Mouse (Mus musculus): ENCODE results near the gene Ss18l1. TPM values are rescaled to one million over a fixed set of nuclear protein-coding genes. Genes with fewer than 3 reads are reported as not detected.

Ss18l1 gene
- polyA plus RNA-seq, 1 experiment from 2014 or later, result 3.9 TPM

DNA sequence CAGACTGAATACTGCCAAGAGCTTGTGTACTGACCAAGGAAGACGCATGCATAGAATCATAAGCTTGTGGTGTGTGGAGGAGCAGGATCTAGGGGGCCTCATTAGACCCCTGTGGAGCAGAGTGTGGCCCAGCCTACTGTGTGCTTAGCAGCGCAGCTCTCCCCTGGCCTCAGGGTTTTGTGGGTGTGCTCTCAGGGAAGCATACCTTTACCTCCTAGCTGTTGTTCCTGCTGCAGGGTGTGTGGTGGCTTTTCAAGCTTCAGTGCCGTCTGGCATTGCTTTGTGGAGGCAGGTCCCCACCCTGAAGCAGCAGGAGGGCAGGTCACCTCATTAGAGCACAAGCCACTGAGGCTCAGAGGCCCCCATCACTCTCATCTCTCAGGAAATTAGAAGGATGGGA is 35.3 kb downstream of the Ss18l1 start:
- Histone ChIP-seq H3K4me3 (replicated peaks; ENCODE audit: low read depth, low read length) (no peak overlapping the region), H3K27me3 (ENCODE audit: insufficient read depth, low read length) (no peaks in the 10 kb centered on the region), H3K4me1 (replicated peaks; ENCODE audit: insufficient read depth, low read length) (no peaks in the 10 kb centered on the region), H3K27ac (no peak overlapping the region), H3K36me3 (ENCODE audit: insufficient read depth, low read length) (0 out of 2 replicates have a peak, but pooled peaks cover 3% of the 10 kb centered on the region), H3K9me3 (replicated peaks; ENCODE audit: low read length) (no peaks in the 10 kb centered on the region), H3K9ac (ENCODE audit: low read depth, low read length) (no peak overlapping the region), H3K4me2 (ENCODE audit: low read length) (no peak overlapping the region)
- ATAC-seq (replicated peaks; ENCODE audit: low FRiP score, low read depth), result no peak
- no peak for DNase-seq (ENCODE audit: low spot score)
- 65% methylated on average over 3 of the region's 3 CpGs for WGBS
- no peak for TF ChIP-seq CTCF (IDR thresholded peaks at IDR 0.05; ENCODE audit: low read depth)

DNA sequence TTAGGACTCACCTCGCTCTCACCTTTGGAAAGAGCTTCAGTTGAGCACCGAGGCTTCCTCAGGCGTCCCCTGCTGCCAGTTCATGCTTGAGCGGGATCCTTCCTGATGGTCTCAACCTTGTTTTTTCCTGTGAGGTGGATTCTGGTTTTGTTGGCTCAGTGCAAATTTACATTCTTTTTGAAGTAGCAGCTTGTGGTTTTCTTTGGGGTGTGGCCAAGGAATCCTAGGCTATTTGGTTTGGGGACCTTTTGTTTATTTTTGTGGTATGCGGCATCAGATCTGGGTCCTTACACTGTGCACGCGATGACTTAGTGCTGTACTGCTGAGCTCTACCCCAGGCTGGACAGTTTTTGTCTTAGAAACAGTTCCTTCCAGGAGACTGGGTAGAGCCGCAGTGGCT is 38.4 kb downstream of the Ss18l1 start:
- Histone ChIP-seq H3K27me3 (ENCODE audit: insufficient read depth, low read length) (no peaks in the 10 kb centered on the region), H3K9me3 (replicated peaks; ENCODE audit: low read length) (no peaks in the 10 kb centered on the region), H3K9ac (ENCODE audit: low read depth, low read length) (no peak overlapping the region), H3K36me3 (ENCODE audit: insufficient read depth, low read length) (0 out of 2 replicates have a peak, but pooled peaks cover 6% of the 10 kb centered on the region), H3K4me2 (ENCODE audit: low read length) (no peak overlapping the region), H3K4me3 (replicated peaks; ENCODE audit: low read depth, low read length) (no peak overlapping the region), H3K4me1 (replicated peaks; ENCODE audit: insufficient read depth, low read length) (no peaks in the 10 kb centered on the region), H3K27ac (no peak overlapping the region)
- TF ChIP-seq CTCF (IDR thresholded peaks at IDR 0.05; ENCODE audit: low read depth), result no peak
- DNase-seq (ENCODE audit: low spot score) (no peak), ATAC-seq (replicated peaks; ENCODE audit: low FRiP score, low read depth) (no peak)
- WGBS, result 71% methylated on average over 8 of the region's 8 CpGs

DNA sequence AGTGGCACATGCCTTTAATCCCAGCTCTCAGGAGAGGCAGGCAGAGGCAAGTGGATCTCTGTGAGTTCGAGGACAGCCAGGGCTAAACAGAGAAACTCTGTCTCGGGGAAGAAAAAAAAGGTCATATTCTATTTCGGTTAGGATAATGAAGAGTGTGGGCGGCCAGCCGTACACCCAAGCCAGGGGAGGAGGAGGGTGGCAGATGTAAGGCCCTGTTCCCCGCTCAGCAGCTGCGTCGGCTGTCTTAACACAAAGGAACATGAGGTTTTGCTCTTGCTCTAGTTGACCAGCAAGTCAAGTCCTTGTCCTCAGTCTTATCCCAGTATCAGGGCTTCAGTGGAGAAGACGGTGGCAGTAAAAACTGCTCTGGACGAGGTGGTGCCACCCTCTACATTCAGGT is 40.8 kb downstream of the Ss18l1 start:
- 69% methylated on average over 10 of the region's 10 CpGs for WGBS
- DNase-seq (ENCODE audit: low spot score) (no peak), ATAC-seq (replicated peaks; ENCODE audit: low FRiP score, low read depth) (no peak)
- no peaks in the 10 kb centered on the region for H3K27me3 ChIP-seq (ENCODE audit: insufficient read depth, low read length)
- no peak for TF ChIP-seq CTCF (IDR thresholded peaks at IDR 0.05; ENCODE audit: low read depth)
- 0 out of 2 replicates have a peak, but pooled peaks cover 6% of the 10 kb centered on the region for H3K36me3 ChIP-seq (ENCODE audit: insufficient read depth, low read length)
- H3K4me3 ChIP-seq (replicated peaks; ENCODE audit: low read depth, low read length), result no peak overlapping the region
- no peak overlapping the region for H3K27ac ChIP-seq
- no peaks in the 10 kb centered on the region for H3K4me1 ChIP-seq (replicated peaks; ENCODE audit: insufficient read depth, low read length)
- no peaks in the 10 kb centered on the region for H3K9me3 ChIP-seq (replicated peaks; ENCODE audit: low read length)
- no peak overlapping the region for H3K9ac ChIP-seq (ENCODE audit: low read depth, low read length)
- no peak overlapping the region for H3K4me2 ChIP-seq (ENCODE audit: low read length)

DNA sequence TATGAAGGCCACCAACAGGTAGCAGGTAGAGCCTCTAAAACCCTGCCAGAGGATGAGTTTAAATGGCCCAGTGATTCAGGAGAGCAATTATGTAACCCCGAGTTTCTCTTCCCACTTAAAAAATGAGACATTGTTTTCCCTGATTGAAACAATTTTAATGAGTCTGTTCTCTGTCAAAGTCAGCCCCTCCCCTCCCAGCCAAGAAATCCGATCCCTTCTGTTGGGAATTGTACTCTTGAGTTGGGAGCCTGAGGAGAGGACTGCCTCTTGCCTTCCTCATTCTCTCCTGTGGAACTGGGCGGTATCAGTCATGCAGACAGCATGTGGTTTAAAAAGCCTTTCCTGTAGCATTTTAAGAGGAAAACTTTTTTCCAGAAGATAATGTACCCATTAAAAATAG is 42.3 kb downstream of the Ss18l1 start:
- Histone ChIP-seq H3K27me3 (ENCODE audit: insufficient read depth, low read length) (no peaks in the 10 kb centered on the region), H3K36me3 (ENCODE audit: insufficient read depth, low read length) (0 out of 2 replicates have a peak, but pooled peaks cover 4% of the 10 kb centered on the region), H3K9me3 (replicated peaks; ENCODE audit: low read length) (no peaks in the 10 kb centered on the region), H3K27ac (no peak overlapping the region), H3K4me2 (ENCODE audit: low read length) (no peak overlapping the region), H3K9ac (ENCODE audit: low read depth, low read length) (no peak overlapping the region), H3K4me3 (replicated peaks; ENCODE audit: low read depth, low read length) (no peak overlapping the region), H3K4me1 (replicated peaks; ENCODE audit: insufficient read depth, low read length) (no peaks in the 10 kb centered on the region)
- ATAC-seq (replicated peaks; ENCODE audit: low FRiP score, low read depth) (no peak), DNase-seq (ENCODE audit: low spot score) (peak; percentile 44)
- TF ChIP-seq CTCF (IDR thresholded peaks at IDR 0.05; ENCODE audit: low read depth), result no peak
- WGBS, result 26% methylated on average over 3 of the region's 3 CpGs

DNA sequence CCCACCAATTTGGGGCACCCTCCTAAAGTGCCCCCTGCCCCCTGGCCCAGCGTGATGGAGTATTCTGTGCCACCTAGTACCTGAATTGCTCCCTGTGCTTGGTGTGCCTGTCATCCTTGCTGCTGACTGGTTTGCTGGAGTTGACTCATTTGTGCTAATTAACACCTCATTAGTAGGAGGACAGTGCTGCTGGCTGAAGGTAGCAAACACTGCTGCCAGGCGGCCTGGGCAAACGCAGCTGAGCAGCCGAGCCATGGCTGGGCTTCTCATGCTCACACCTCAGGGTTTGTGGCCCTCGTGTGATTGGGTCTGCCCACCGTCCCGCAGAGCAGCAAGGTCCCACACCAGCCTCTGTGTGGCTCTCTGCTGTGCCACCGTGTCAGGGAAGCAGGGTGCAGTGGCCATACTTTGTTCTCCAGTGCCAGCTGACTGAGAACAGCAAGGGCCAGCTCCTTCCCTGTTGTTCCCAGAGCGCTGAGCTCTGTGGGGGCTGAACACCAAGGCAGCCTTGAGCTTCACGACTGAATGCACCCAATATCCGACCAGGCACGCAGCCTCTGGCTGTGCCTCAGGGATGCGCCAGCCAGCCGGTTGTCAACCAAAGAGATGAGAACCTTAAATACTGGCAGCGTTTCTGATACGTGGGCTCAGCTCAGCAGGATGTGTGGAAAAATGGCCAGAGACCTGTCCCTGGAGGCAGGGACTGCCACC is 43.8 kb downstream of the Ss18l1 start:
- Histone ChIP-seq H3K27ac (no peak overlapping the region), H3K4me1 (replicated peaks; ENCODE audit: insufficient read depth, low read length) (no peaks in the 10 kb centered on the region), H3K9ac (ENCODE audit: low read depth, low read length) (no peak overlapping the region), H3K4me2 (ENCODE audit: low read length) (no peak overlapping the region), H3K9me3 (replicated peaks; ENCODE audit: low read length) (no peaks in the 10 kb centered on the region), H3K4me3 (replicated peaks; ENCODE audit: low read depth, low read length) (no peak overlapping the region), H3K27me3 (ENCODE audit: insufficient read depth, low read length) (no peaks in the 10 kb centered on the region), H3K36me3 (ENCODE audit: insufficient read depth, low read length) (0 out of 2 replicates have a peak, but pooled peaks cover 4% of the 10 kb centered on the region)
- no peak for DNase-seq (ENCODE audit: low spot score)
- ATAC-seq (replicated peaks; ENCODE audit: low FRiP score, low read depth), result 0 out of 2 replicates have a peak, but pooled peaks have one; percentile 12
- TF ChIP-seq CTCF (IDR thresholded peaks at IDR 0.05; ENCODE audit: low read depth), result no peak
- WGBS, result 51% methylated on average over 16 of the region's 16 CpGs

DNA sequence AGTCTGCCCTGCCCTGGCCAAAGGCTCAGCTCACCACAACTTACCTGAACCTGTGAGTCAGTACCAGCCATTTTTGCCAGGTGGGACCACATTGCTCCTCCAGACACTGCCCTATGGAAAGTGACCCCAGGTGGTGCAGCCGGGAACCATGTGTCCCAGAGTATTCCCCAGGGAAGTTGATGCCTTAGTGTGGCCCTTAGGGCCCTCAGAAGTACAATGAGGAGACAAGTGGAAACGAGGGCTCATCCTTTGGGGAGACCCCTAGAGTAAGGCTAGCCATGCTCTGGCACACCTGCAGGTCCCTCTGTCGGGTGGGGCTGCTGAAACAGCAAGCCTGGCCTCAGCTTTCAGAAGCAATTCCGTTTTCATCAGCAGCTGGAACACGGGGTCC is 44.3 kb downstream of the Ss18l1 start:
- ATAC-seq (replicated peaks; ENCODE audit: low FRiP score, low read depth), result 0 out of 2 replicates have a peak, but pooled peaks have one; percentile 5
- no peak overlapping the region for H3K9ac ChIP-seq (ENCODE audit: low read depth, low read length)

More for the DNA sequence above, 44.3 kb downstream of the Ss18l1 start:
- DNase-seq (ENCODE audit: low spot score), result no peak
- no peak for TF ChIP-seq CTCF (IDR thresholded peaks at IDR 0.05; ENCODE audit: low read depth)
- Histone ChIP-seq H3K36me3 (ENCODE audit: insufficient read depth, low read length) (0 out of 2 replicates have a peak, but pooled peaks cover 4% of the 10 kb centered on the region), H3K4me3 (replicated peaks; ENCODE audit: low read depth, low read length) (no peak overlapping the region), H3K27me3 (ENCODE audit: insufficient read depth, low read length) (no peaks in the 10 kb centered on the region), H3K27ac (no peak overlapping the region), H3K4me2 (ENCODE audit: low read length) (no peak overlapping the region), H3K4me1 (replicated peaks; ENCODE audit: insufficient read depth, low read length) (no peaks in the 10 kb centered on the region), H3K9me3 (replicated peaks; ENCODE audit: low read length) (no peaks in the 10 kb centered on the region)
- WGBS, result 81% methylated on average over 5 of the region's 5 CpGs

Measured in kidney, postnatal 0 days (tissue).